Mouse (Mus musculus): ENCODE results near the gene Pbx4.

GRCm38 (mm10) chr8:69814881-69815280, 17.4 kb upstream of the Pbx4 start:
- TF ChIP-seq POLR2A (IDR thresholded peaks at IDR 0.05; ENCODE audit: borderline replicate concordance, insufficient read depth, low read length) (no peak), CTCF (IDR thresholded peaks at IDR 0.05; ENCODE audit: borderline replicate concordance, insufficient read depth, low read depth, low read length) (no peak)

All from cerebellum, adult 2 months (tissue).